Mouse (Mus musculus): ENCODE results near the gene Zfp683.

DNA sequence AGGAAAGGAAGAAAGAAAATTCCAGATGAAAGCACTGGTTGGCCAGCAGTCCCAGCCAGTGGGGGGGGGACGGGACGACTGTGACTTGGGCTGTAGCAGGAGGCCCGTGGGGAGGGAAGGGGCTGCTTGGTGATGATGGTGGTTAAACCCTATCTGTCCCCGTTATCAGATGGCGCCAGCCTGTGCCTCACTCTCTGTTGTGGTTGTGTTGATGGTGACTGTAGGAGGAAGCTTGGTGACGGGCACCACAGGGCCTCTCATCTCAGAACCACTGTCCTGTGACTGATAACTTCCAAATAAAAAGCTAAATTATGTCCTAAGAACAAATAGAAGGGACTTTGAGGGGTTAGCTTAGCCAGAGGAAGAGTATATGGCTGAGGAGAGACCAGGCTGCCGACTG is 52.5 kb downstream of the Zfp683 start:
- TF ChIP-seq GATA1 (IDR thresholded peaks at IDR 0.05; ENCODE audit: low read length): peak; percentile 42; the same call in 1 of the 2 replicates
- TF ChIP-seq TAL1 (IDR thresholded peaks at IDR 0.05; ENCODE audit: low read length): no peak
